Mouse (Mus musculus) retina, embryonic 14.5 days (tissue): Measurements from ENCODE around the gene Galnt7.
A peak's percentile ranks its signal among the peaks of the same experiment; 100 is the strongest.
"Not testable (repeated sequence)": the region's sequence is repeated elsewhere in the genome, so short reads cannot be mapped to it uniquely, and the experiment has no call there.

ENCODE experiments used
- DNase-seq: peaks from one replicate; pipeline ENCODE4 v3.0.0-alpha.2; 2015; ENCODE audit warnings: low spot score

Gene Galnt7

DNA sequence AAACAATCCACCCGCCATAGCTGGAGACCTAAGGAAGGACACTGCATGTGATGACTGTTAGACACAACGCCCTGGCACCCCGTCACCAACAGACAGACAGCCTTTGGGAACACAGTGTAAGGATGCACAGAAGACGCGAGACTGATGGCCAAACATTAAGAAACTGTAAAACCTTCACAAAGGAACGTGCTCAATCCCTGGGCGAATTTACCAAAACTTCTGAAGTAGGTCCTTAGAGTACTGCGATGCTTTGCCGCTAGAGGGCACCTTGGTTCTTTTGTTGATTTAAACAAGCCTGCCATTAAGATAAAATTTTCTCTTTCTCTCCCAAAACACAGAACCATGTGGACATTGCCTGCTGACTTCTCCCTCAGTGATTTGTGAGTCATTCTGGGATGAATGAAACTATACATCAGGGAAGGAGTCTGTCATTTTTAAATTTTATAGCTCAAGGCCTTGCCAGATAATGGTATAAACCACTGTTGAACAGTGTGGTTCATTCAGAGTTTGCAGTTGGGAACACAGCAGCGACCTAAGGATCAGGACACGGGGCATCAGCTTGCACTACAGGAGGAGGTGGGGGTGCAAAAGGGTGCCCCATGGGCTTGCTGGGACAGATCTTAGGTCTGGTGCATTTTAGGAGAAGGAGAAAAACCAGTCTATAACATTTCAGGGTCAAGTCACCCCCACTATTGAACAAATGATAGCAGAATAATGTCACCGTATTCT lies 112.6 kb downstream of the Galnt7 start:
- peak; percentile 88 for DNase-seq

DNA sequence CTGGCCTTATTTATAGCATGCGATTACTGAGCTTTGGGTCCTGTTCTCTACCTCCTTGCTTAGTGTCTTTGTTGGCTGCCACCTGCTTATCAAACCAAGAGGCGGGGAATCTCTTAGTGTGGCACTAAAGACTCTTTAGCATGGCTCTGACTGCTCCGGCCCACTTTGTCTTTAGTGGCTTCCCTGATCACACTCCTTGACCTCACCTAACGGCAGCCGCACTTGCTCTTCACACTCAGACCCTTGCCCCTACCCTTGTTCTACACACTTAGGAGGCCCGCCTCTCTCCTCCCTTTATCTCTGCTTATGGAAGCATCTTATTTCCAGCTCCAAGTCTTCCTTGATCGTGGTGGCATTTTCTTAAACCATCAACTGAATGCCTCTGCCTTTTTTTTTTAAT lies 114.2 kb downstream of the Galnt7 start:
- DNase-seq: no peak

DNA sequence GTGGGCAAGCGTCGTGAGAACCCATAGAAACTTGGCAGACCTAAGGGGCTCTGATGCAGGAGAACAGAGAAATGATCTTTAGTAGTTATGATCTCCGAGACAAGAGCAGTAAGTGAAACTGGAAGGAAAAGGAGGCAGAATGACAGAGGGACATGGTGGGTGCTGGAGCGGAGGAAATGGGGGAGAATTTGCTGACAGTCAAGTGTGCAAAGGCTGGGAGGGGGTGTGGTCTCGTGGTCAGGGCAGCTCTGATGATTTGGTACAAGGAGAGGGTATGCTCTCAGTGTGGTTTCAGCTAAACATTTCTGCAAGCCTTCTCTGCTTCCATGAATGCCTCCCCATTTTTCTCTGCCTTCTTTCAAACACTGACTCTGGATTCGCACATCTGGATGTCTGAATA lies 116.7 kb downstream of the Galnt7 start:
- no peak for DNase-seq

DNA sequence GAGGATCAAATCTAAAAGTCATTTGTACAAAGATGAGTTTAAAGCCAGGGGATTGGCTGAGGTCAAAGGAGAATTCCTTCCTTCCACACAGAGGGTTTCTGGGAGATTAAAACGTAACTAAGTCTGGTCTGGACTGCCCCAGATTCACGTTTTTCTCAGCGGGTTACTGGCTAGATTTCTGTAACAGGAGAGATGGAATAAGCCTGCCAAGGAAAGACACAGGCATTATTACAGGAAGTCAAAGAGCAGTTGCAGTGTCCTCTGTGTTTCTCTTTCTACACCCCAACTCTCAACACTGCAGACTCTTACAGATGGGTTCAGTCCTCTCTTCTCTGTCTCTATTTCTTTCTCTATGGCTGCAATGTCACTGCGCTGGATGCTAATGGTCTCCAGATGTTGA lies 118.3 kb downstream of the Galnt7 start:
- DNase-seq: no peak

DNA sequence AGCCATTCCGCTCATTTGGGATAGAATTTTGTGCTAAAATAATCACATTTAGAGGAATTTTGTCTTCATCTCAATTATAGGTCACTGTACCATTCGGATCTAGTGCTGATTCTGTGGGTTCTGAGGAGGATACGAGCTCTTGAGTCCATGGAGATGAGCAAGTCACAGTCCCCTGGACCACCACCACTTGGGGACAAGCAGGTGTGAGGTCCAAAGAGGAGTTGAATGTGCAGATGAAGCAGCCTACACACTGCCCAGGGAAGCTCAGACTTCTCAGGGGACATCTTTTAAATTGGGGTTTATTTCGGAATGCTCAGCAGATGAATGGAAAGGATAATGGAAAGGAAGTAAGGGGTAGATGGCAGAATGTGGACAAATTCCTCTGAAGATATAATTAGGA lies 119.7 kb downstream of the Galnt7 start:
- DNase-seq: no peak

DNA sequence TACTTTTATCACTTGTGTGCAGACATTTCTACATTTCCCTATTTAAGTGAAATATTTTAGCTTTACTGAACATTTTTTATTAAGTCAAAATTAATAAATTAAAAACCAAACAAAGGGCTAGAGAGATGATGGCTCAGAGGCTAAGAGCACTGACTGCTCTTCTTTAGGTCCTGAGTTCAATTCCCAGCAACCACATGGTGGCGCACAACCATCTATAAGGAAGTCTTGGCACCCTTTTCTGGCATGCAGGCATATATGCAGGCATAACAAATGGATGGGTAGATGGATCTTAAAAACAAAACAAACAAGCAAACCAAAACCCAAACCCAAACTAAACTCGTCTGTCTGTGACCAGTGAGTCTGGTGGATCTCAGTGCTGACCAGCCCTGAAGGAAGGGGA lies 120.6 kb downstream of the Galnt7 start:
- no peak for DNase-seq

DNA sequence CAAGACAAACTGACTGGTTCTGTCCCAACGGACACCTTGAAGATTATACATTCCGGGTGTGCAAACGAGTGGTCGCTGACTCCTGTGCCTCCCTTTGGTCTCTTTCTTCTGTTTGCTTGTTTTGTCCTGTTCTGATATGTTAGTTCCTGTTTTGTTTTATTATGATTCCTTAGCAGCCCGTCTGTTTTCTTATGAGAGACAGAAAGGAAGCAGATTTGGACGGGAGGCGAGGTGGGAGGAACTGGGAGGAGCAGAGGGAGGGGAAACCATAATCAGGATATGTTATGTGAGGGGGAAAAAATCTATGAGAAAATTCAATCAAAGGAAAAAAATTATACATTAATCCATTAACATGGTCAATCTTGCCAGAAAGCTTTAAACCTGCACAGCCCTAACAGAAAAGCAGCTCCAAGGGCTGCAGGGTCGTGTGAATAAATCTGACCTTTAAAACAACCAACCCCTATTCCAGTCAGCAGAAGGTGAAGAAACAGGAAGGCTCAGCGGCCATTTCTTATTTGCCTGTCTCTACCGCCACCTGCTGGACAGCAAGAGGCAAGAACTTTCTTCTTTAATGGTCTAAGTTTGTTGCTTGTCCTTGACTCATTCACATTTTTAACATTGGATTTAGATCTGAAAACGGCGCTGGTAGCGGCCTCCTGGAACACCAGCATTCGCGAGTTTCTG lies 122.0 kb downstream of the Galnt7 start:
- peak; percentile 82 for DNase-seq

DNA sequence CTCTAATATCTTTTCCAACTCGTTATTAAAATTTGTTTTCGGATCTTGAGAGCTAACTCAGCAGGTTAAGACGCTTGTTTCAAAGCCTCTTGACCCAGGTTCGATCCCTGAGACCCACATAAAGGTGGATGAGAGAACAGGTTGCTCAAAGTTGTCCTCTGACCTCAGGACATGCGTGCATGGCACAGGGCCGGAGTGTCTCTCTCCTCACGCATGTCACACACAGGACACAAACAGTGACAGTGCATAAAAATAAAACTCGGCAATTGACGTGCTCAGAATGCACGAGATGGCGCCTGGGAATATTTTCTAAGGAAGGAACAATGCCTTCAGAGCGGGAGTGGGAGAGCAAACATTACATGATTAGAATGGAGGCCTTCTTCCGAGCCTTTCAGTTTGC lies 122.6 kb downstream of the Galnt7 start:
- DNase-seq: no peak

DNA sequence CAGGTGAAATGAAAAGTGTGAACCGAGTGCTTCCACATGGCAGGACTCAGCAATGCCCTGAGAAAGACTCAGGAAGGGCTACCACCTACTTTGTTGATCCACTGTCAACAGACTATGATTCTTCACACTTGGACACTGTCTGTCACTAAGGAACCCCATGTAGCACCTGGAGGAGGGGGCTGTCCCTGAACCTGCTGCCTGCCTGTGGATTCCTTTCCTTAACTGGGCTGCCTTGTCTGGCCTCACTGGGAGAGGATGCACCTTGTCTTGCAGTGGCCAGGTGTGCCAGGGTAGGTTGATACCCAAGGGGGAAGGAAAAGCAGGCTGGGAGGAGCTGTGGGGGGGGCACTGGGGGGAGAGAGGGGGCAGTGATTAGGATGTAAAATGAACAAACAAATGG lies 124.8 kb downstream of the Galnt7 start:
- no peak for DNase-seq

DNA sequence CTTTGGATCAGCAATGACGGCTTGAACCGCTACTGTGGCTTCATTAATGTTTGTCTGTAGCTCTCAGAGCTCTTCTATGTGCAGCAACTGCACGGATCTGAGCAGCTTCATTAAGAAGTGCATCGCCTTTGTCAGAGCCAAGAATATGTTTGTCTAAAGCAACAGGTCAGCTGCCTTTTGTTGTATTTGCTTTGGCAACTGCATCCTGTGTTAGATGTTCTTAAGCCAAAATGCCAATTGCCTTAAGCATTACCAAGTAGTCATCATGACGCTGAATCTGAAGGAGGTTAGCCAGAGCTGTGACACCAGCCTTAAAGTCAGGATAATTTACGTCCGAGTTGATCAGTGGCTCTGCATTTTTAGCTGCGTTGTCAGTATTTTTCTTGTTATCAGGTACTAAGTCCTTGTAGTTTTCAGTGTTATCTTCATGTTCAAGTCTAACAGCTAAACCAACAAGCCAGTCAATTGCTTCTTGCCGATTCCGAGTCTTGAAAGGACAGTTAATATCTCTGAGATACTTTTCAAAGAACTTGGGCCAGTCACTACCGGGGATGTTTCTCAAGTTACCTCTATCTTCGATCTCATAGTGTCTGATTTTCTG lies 132.5 kb downstream of the Galnt7 start:
- no peak for DNase-seq

DNA sequence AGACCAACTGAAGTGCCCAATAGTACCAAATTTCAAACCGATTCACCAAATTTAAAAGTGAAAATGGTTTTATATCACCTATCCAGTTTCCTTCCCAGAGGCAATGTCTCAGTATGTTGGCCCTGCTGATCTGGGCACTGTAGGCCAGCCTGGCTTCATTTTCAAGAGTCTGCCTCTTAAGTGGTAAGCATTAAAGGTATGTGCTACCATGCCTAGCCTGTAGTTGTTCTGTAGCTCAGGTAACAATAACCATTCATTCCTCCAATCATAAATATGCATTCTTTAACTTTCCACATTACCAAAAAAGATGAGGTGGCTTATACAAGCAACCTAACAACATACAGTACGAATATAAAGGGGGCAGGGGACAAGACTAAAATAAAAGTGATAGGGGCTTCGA lies 135.1 kb downstream of the Galnt7 start:
- no peak for DNase-seq

DNA sequence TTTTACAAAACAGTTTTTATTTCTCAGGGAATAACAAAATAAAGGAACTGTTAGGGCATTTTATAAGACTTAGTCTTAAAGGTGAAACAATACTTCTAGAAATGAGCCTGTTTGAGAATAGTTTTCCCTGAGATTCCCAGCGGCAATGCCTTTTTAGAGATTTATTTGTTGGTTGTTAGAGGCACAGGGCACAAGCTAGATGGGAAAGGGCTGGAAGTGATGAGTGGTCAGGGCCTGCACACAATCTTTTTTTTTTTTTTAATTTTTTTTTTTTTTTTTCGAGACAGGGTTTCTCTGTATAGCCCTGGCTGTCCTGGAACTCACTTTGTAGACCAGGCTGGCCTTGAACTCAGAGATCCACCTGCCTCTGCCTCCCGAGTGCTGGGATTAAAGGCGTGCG lies 136.1 kb downstream of the Galnt7 start:
- not testable (repeated sequence) for DNase-seq

DNA sequence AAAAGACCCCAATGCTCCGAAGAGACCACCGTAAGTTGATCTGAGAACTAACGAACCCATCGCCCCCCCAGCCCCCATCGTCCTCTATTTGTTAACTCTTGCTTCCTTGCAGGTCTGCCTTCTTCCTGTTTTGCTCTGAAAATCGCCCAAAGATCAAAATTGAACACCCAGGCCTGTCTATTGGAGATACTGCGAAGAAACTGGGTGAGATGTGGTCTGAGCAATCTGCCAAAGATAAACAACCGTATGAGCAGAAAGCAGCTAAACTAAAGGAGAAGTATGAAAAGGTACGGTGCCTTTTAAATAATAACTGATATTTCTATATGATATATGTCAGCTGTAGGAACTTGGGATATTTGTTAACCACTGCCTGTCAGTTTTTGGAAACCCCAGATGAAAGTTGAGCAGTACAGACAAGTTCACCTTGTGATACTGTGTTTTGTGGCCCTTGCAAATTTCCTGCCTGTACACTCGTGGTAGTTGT lies 139.6 kb downstream of the Galnt7 start:
- DNase-seq: not testable (repeated sequence)

DNA sequence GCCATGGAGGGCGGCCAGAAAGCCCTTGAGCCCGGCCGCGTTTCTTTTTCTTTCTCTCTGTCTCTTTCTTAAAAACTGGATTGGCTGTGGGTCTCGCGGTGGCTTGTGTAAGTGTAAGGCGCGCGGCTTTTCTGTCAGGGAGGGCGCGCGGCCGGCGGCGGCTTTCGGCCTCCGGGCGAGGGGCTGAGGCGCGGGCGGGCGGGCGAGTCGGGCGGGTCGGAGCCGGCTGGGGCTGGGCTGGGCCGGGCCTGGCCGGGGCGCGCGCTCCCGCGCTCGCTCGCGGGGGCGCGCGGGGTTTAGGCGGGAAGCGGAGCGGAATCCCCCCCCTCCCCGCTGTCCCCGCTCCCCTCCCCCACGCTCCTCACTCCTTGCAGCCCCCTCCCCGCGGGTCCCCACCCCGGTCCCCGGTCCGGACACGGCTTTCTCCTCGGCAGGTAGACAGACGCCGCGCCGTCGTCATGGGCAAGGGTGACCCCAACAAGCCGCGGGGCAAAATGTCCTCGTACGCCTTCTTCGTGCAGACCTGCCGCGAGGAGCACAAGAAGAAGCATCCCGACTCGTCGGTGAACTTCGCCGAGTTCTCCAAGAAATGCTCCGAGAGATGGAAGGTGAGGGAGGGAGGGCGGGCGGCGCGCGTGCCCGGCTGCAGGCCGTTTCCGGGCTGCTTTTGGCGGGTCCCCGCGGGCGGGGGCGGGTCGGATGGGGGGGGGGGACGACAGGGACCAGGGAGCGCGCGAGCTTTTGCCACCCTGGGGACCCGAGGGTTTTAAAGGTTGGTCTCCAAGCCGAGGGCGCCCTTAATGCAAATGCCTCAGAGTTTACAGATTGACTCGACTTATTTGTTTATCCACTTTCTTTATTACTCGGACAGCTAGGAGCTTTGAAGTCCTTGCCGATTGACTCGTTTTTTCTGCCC lies 140.4 kb downstream of the Galnt7 start:
- peak; percentile 69 for DNase-seq

DNA sequence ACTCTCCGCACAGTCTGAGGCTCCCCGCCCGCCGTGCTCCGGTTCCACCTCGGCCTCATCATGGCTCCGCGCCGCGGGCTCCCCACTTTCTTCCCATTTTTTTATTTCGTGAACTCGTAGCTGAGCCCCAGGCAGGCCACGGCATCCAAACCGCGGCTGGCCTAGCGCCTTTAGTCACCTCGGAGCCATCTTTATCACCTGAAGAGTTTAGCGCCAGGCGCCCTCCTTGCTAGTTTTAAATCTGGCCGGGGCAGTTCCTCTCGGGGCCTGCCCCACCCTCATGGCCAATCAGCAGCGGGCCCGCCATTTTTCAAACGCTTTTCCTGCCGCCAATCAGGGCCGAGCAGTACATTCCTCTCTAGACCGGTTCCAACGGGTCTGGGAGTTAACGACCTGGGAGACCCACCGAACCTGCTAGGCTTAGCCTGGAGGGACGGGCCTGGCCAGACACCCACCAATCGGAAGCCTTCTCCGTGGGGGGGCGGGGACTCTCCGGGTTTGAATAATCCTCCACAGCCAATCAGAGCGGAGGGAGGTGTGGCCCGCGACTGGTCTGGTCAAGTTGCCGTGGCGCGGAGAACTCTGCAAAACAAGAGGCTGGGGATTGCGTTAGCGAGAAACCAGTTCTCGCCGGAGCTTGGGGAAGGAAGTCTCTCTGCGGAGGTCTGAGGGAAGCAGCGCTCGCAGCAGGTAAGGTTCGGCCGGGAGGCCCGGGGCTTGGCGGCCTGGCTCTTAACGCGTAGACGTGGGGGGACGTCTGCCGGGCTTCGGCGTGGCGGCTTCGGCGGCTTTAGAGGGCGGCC lies 141.3 kb downstream of the Galnt7 start, which contains the start of gene Hmgb2:
Hmgb2 (plus strand) TSS at position 592 of the 803 bp plus-strand sequence.
- peak; percentile 100 for DNase-seq

DNA sequence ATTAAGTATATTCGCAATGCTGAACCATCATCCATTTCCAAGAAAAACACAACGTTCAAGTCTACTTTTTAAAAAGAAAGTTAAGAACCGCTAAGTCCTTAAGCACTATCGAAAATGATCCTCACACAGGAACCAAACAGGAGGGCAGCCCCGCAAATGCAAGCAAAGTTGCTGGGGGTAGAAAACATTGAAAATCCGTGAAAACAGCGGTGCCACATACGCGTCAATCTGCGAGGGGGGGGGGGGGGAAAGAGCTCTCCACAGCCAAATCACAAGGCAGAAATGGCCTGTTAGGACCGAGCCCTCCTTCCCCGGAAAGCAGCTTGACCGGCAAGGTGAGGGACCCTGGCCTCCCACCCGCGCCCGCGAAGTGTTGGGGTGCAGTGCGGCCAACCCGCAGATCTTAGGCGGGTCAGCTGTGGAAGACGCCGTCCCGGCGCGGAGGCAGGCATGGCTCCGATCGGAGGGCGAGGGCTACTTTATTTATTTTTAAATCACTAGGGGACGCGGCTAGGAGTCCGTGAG lies 142.0 kb downstream of the Galnt7 start:
- DNase-seq: no peak

DNA sequence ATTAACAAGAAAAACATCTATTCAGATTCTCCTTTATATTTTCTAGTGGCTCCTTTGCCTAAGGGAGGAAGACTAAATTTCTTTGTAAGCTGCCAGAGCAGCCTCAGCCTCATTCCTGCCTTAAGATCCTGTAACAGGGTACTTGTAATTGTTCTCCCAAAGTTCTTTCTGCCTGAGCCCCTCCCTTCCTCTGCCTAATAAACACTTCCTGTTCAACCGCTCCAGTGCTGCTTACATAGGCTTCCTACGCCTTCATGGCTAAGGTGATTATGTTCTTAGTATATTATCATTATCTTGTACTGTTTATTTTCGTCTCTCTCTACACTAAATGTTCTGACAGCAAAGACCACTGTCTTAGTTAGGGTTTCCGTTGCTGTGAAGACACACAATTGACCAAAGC lies 144.2 kb downstream of the Galnt7 start:
- DNase-seq: no peak

DNA sequence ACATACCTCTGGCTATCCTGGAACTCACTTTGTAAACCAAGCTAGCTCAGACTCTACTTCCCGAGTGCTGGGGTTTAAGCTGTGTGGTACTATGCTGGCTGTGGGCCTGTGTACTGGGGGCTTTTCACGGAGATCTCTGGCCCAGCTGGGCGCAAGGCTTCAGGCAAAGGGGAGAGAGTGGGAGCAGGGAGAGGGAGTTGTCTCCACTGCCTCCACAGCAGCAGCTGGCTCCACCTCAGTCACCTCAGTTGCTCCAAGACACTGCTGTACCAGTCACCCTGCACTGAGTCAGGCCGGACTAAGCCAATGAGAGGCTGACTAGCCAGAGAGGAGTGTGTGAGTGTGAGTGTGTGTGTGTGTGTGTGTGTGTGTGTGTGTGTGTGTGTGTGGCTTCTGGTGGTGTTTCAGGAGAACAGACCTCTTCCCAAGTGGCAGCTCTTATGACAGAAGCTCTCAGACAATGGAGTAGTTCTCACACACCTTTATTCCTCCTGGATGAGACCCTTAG lies 145.2 kb downstream of the Galnt7 start:
- DNase-seq: no peak

DNA sequence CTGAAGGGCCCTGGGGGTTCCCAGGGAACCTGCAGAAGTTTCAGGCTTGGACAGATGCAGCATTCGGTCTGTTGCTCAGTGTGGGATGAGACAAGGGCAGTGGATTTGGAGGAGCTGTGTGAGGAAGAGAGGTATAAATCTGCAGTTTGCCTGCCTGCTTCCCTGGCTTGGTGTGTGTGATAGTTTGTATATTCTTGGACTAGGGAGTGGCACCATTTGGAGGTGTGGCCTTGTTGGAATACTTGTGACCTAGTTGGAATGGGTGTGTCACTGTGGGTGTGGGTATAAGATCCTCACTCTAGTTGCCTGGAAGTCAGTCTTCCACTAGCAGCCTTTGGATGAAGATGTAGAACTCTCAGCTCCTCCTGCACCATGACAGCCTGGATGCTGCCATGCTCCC lies 147.3 kb downstream of the Galnt7 start:
- not testable (repeated sequence) for DNase-seq

DNA sequence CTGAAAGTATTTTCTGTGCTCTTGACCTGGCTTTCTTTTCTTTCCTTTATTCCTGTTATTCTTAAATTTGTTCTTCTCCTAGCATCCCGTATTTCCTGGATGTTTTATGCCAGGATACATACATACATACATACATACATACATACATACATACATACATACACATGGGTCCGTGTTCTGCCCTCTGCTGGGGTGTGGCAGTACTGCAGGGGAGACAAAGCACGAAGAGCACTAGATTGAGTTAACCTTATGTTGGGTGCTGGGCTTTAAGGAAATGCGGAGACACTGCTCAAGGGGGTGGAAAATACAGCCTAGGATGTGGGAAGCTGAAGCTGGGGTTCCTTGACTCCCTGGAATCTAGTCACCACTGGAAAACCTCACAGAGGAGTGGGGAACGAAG lies 149.2 kb downstream of the Galnt7 start:
- peak; percentile 83 for DNase-seq
